Mouse (Mus musculus): Measurements from ENCODE around the gene Tagln.

GRCm38 (mm10) chr9:45955107-45955963, 19.5 kb upstream of the Tagln start, which contains the start of gene Sidt2:
- TF ChIP-seq CTCF (IDR thresholded peaks at IDR 0.05; ENCODE audit: insufficient read depth, low read length), result no peak
- no peak; the same call in none of the 2 replicates for TF ChIP-seq POLR2A (IDR thresholded peaks at IDR 0.05; ENCODE audit: borderline replicate concordance, extremely low read depth, low read depth, low read length)
